Mouse (Mus musculus) natural killer cell, adult 2 months (primary cell): ENCODE results near the gene Gas7.
A peak's percentile ranks its signal among the peaks of the same experiment; 100 is the strongest.

Experiments used
- DNase-seq, 2 experiments: peaks; one replicate each; pipeline ENCODE4 v3.0.0; 2022; ENCODE audit warnings: low spot score in 2 of 2

The Gas7 gene

GRCm38 (mm10) chr11:67489647-67490175 lies 34.5 kb downstream of the Gas7 start:
- DNase-seq, result no peak

DNA sequence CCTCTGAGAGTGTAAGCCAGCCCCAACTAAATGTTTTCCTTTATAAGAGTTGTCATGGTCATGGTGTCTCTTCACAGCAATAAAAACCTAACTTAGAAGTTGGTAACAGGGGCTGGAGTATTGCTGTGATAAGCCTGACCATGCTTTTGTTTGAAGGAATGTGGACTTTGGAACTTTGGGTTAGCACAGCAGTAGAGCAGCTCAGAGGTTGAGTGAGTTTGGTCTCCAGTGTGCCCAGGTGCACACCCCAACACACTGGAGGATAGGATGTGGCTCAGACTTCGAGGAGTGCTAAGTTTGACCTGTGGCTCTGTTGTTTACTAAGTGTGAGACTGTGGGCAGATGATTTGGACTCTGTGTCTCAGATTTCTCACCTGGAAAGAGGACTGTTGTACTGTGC lies 41.6 kb downstream of the Gas7 start:
- peak; percentile 36 to 42 for DNase-seq

- no peak for DNase-seq
These were observed 44.9 kb downstream of the Gas7 start for GRCm38 (mm10) chr11:67500115-67500514.

GRCm38 (mm10) chr11:67501468-67502244 lies 46.4 kb downstream of the Gas7 start:
- DNase-seq, result no peak

DNA sequence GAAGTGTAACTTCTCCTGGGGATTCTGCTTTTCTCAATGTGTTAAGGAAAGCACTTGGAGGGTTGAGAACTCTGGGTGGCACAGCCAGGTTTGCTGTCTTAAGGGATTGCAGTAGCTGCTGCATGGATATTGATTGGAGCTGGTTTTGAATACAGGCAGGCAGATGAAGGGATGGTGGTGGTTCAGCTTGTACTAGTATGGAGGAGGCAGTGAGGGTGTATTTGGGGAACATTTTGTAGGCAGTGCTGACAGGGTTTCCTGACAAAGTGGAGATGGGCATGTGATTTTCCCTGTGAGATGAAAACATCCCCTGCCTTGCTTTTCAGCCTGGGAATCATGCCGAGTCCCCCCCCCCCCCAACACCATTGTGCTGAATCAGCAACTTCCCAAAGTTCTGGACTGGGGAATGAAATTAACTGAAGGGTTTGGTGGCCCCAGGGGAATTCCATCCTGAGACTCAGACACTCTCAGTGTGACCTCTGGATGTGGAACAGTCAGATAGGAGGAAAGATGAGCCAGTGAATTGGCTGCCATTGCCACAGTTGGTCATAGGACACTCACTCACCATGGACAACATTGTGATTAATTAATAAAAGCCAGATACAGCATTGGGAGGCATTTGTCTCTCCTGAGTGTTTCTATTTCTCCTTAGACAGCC lies 54.1 kb downstream of the Gas7 start:
- no peak for DNase-seq

DNA sequence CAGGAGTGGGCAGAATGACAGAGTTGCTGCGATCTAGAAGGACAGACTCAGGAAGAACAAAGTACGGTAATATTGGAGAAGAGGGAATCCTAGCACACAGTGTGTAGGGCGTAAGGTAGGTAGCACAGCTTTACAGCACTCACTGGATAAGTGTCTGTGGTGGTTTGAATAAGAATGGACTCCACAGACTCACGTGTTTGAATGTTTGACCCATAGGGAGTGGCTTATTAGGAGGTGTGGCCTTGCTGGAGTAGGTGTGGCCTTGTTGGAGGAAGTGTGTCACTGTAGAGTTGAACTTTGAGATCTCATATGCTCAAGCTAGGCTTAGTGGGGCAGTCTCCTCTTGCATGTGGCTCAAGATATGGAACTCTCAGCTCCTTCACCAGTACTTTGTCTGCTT lies 55.6 kb downstream of the Gas7 start:
- no peak for DNase-seq

DNA sequence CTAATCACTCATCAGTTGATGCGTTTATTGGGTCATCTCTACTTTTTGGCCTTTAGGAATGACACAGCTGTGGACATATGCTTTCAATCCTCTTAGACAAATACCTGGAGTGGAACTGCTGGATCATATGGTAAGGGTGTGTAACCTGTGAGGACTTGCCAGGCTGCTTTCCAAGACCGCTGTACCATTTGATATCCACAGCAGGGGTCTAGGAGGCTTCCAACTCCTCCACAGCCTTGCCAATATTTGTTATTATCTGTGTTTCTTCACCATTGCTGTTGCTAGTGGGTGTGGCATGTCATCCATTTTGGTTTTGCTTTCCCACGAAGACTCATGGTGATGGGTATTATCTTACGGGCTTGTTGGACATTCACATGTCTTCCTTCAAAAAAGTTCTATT lies 57.8 kb downstream of the Gas7 start:
- no peak for DNase-seq

DNA sequence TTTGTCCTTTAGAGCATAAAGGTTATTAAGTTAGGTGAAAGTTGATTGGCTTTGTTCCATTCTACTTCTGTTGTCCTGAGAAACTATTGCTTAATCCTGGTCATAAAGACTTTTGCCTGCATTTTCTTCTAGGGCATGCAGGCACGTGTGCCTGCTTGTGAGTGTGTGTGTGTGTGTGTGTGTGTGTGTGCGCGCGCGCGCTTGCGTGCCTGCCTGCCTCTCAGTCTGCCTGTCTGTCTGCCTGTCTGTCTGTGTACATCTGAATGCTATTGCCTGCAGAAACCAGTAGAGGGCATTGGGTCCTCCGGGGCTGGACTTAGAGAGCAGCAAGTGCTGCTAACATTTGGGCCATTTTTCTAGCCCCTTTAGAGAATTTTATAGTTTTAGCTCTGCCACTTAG lies 59.2 kb downstream of the Gas7 start:
- peak in 1 of 2 experiments; percentile 48 for DNase-seq

DNA sequence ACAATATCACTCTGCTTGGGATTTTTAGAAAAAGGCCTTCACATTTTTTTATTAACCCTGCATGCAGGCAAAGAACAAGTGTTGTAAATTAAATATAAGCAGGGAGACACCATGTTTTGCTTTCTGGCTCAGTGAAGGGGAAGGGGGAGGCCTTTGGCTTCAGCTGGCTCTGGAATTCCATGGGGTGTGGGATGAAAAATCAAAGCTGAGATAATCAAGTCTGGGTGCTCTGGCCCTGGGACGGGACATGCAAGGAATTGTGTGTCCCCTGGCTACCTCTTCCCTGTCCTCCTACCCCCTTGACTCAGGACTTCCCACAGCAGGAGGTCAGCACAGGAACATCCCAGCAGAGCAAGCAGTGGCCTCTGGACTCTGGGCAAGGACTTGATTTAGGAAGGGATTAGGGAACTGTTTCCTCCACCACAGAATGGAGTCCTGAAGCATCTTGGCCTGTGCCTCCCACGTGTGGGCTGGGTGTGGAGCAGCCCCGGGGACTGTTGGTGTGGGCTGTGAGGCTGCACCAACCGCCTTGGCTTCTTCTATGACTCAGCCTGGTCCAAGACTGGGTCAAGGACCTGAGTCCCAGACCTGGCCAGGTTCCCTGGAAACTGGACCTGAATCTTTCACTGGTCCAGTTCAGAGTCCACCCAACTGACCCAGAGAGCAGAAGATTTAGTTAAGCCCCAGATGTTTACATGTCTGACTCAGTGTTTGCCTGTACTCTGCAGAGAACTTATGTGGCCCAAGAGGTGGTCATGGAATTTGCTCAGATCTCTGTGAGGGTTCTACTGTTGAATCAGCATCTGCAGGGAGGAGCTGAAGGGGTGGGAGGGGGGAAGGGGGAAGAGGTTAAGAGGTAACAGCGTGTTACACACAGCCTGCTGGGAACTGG lies 60.0 kb downstream of the Gas7 start:
- no peak for DNase-seq

GRCm38 (mm10) chr11:67515912-67516305 lies 60.7 kb downstream of the Gas7 start:
- no peak for DNase-seq

DNA sequence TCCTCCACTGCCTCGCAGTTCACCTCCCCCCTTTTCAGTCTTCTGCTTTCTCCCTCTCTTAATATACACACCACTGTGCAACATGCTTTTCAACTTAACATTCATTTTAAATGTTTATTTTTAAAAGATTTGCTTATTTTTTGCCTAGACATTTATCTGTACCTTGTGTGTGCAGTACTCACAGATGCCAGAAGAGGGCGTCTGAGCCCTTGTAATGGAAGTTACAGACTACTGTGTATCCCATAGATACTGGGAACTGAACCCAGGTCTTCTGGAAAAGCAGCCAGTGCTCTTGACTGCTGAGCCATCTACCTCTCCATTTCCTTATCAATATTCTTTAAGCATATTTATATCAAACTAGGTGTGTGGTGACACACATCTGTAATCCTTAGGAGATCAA lies 62.5 kb downstream of the Gas7 start:
- no peak for DNase-seq

GRCm38 (mm10) chr11:67518985-67519384 lies 63.7 kb downstream of the Gas7 start:
- no peak for DNase-seq

GRCm38 (mm10) chr11:67522671-67523070 lies 67.4 kb downstream of the Gas7 start:
- peak; percentile 58 to 68 for DNase-seq

DNA sequence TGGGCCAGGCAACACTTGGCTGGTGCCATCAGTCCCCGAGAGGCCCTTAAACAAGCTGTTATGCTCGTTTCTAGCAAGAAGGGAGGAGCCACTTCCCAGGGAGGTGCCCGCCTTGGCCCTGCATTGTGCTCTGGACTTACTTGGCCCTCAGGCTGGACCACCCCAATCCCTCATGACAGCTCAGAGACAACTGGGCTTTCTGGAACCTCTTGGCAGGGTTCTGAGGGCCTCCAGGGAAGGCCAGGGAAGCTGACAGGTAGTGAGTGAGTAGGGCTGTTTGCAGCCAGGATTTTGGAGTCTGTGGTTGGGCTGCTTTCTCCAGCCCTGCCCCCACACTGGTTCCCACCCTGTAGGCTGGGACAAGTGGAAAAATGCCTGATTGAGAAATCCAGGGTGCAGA lies 68.6 kb downstream of the Gas7 start:
- DNase-seq, result no peak

- DNase-seq, result no peak
These were observed 69.5 kb downstream of the Gas7 start for GRCm38 (mm10) chr11:67524731-67525130.

DNA sequence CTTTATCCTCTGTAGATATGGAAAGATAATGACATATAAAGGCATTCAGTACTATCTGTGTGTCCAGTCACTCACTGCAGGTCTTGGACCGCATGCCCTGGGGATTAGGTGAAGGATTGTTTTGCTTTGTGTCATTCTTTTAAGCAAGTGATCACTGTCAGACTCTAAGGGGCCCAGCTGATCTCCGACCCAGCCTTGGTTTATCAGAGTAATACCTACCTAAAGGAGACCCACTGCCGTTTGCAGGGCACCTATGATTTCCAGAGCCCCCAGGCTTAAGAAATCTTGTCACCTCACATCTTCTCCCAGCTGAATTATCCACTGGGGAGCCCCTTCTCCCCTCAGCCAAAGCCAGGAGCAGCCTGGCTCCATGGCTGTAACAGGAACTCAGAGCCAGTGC lies 70.6 kb downstream of the Gas7 start:
- DNase-seq, result no peak

- DNase-seq, result peak; percentile 75 to 87
These were observed 71.6 kb downstream of the Gas7 start for GRCm38 (mm10) chr11:67526621-67527545.

GRCm38 (mm10) chr11:67531286-67531685 lies 76.0 kb downstream of the Gas7 start:
- no peak for DNase-seq

GRCm38 (mm10) chr11:67531926-67532565 lies 76.8 kb downstream of the Gas7 start:
- DNase-seq, result peak; percentile 54 to 69

- no peak for DNase-seq
These were observed 77.5 kb downstream of the Gas7 start for GRCm38 (mm10) chr11:67532728-67533127.

DNA sequence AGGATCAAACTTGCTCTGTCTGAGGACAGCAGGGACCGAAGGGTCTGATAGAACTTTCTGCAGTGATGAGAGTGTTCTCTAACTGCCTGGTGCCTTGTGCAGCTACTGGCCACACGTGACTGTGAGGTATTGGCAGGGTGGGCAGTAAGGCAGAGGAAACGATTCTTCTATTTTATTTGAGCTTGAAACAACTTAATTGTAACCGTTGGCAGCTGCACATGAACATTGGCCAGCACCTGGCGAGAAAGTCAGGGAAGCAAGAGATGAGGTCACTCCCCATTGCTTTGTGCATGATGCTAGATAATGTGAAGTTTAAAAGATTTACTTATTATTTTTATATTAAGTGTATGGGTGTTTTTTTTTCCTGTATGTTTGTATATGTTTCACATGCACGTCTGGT lies 77.9 kb downstream of the Gas7 start:
- DNase-seq, result no peak
